Mouse (Mus musculus) ES-E14 (cell line): ENCODE measurements around the gene Sult6b2. TPM values are rescaled to one million over a fixed set of nuclear protein-coding genes. Genes with fewer than 3 reads are reported as not detected.

Experiments used
- DNase-seq: peaks from one replicate; pipeline ENCODE4 v3.0.0-alpha.2; 2013; ENCODE audit warnings: low read depth, low spot score
- H3K27ac ChIP-seq: 2 replicates; pipeline ENCODE4 v1.5.1; 2012; ENCODE audit warnings: low read depth, mild to moderate bottlenecking, low read length, moderate library complexity, mixed read lengths; ENCODE audit not compliant: poor library complexity, insufficient read depth, severe bottlenecking
- H3K36me3 ChIP-seq: 2 replicates; pipeline ENCODE4 v1.6.1; 2012; ENCODE audit warnings: mild to moderate bottlenecking, low read length, moderate library complexity, mixed read lengths; ENCODE audit not compliant: control insufficient read depth, poor library complexity, insufficient read depth, severe bottlenecking
- H3K4me1 ChIP-seq, 2 experiments: fragments of 150-350 bp in 1 of 2; sonication (generic) in 1 of 2; 2 replicates each; pipeline ENCODE4 v1.6.1; 2012; ENCODE audit warnings: low read length in 2 of 2, mild to moderate bottlenecking in 1 of 2, mixed read lengths in 1 of 2; ENCODE audit not compliant: control insufficient read depth in 2 of 2, insufficient read depth in 2 of 2, poor library complexity in 1 of 2
- H3K4me3 ChIP-seq, 2 experiments: fragments of 150-350 bp in 1 of 2; sonication (generic) in 1 of 2; 2 replicates each; pipeline ENCODE4 v1.5.1; 2012; ENCODE audit warnings: low read length in 2 of 2, low read depth in 1 of 2, mild to moderate bottlenecking in 1 of 2, mixed read lengths in 1 of 2; ENCODE audit not compliant: insufficient read depth in 1 of 2, poor library complexity in 1 of 2, severe bottlenecking in 1 of 2
- H3K9ac ChIP-seq: 2 replicates; pipeline ENCODE4 v1.6.1; 2012; ENCODE audit warnings: low read depth, mild to moderate bottlenecking, low read length, mixed read lengths; ENCODE audit not compliant: poor library complexity, insufficient read depth, severe bottlenecking
- H3K9me3 ChIP-seq: fragments of 150-350 bp; sonication (generic); 2 replicates; pipeline ENCODE4 v1.6.1; 2012; ENCODE audit warnings: low read depth, mild to moderate bottlenecking, low read length; ENCODE audit not compliant: control insufficient read depth, insufficient read depth
- CHD2 ChIP-seq: IDR thresholded peaks from 2 replicates; pipeline ENCODE4 v1.6.1; 2014; ENCODE audit warnings: mild to moderate bottlenecking, low read depth, low read length, inconsistent platforms
- HCFC1 ChIP-seq: IDR thresholded peaks from 2 replicates; pipeline ENCODE4 v1.6.1; 2012; ENCODE audit warnings: low read length, inconsistent platforms, borderline replicate concordance; ENCODE audit not compliant: insufficient read depth
- MAFK ChIP-seq: IDR thresholded peaks from 2 replicates; pipeline ENCODE4 v1.6.1; 2014; ENCODE audit warnings: mild to moderate bottlenecking, low read depth, low read length, inconsistent platforms; ENCODE audit not compliant: insufficient read depth
- ZC3H11A ChIP-seq: IDR thresholded peaks from 2 replicates; pipeline ENCODE4 v1.6.1; 2012; ENCODE audit warnings: low read depth, mild to moderate bottlenecking, inconsistent platforms, low read length, borderline replicate concordance
- ZNF384 ChIP-seq: IDR thresholded peaks from 2 replicates; pipeline ENCODE4 v1.6.1; 2012; ENCODE audit warnings: low read depth, low read length, inconsistent platforms
- in situ Hi-C, 2 experiments: fragments of 600-800 bp; cut with MboI; formaldehyde crosslinking; loops; one replicate each; pipeline ENCODE4 v1.15.1; 2025; ENCODE audit warnings: low sequenced_read_pairs in 2 of 2, inconsistent platforms in 1 of 2; ENCODE audit not compliant: unreplicated experiment in 2 of 2
- total RNA-seq: library from RNA; depleted of rRNA; stranded (reverse); fragments of 300-350 nt; gene quantifications from 2 replicates; pipeline ENCODE4 v1.2.3, GENCODE M21; 2012; rRNA removed

Sult6b2 gene
- total RNA-seq = 0.16 and 0.31 TPM in 2 replicates

DNA sequence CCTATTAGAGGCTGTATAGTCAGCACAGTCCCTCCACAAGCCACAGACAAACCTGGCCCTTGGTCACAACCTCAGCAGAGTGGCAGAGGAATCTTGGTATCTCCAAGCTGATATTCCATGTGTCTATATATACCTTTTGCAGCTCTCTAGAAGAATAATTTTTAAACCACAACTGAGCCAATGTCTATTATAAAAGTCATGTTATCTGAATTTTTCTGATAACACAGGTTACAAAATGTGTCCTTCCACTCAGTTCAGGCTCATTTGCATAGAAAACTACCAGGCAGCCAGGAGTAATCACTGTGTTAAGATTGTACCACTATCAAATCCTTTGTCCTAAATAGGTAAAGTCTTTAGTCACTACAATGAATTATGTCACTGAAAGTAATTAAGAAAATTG lies at the start of gene Sult6b2:
Gene Sult6b2, minus strand, starts transcription at position 101 of the 400 bp plus-strand sequence.
- H3K9ac ChIP-seq = no peak within 1 kb of the TSS
- H3K4me1 ChIP-seq = peaks cover 0 to 2% of the 10 kb centered on the region in 2 experiments; a peak in 1 of 4 replicates
- DNase-seq = no peak
- TF ChIP-seq MAFK (no peak), ZC3H11A (no peak), ZNF384 (no peak), HCFC1 (no peak), CHD2 (no peak)
- H3K27ac ChIP-seq = no peak within 1 kb of the TSS
- H3K36me3 ChIP-seq = no peaks in the 10 kb centered on the region
- in situ Hi-C loops = no loop called here
- H3K9me3 ChIP-seq = no peaks in the 10 kb centered on the region
- H3K4me3 ChIP-seq = no peak within 1 kb of the TSS

DNA sequence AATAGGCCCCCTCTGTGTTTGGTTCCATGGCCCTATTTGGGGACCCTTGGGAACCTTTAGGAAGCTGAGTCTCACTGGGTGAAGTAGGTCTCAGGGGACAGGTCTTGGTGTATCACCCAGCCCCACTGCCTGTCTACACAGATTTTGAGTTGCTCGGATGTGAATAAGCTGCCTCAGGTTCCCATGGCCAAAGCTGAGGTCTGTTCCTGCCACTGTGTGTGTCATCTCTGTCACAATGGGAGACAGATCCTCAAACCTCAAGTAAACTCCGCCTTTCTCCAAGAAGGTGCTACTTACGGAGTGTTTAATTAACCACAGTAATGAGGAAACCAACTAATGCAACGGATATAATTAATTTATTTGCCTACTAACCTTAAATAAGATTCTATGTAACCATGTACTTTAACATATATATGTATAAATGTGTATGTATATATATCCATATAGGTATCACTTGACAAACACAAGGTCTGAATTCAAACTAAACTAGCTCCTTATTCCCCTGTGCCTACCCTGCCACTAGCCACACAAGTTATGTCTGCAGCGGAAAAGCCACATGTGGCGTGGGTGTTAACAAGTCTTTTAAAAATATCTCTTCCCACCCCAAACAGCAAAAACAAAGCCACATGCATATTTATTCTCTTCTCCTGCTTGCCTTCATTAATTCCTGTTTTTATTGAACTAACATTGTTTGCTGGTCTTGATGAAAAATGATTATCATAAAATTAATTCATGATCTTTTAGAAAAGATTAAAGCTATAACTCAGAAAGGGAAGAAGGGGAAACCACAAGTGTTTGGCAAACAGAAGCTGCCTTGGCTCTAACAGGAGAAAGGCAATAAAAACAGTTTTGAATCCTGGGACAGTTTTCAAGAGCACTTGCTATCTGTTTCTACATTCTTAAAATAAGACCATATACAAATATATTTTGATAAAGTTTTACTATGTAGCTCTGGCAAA lies 48.4 kb upstream of the Sult6b2 start:
- TF ChIP-seq HCFC1 (no peak), ZNF384 (no peak), MAFK (no peak), CHD2 (no peak), ZC3H11A (no peak)
- DNase-seq = no peak
- H3K36me3 ChIP-seq = peaks cover 2% of the 10 kb centered on the region; the same call in 1 of the 2 replicates
- H3K27ac ChIP-seq = no peak overlapping the region
- no peaks in the 10 kb centered on the region for H3K9me3 ChIP-seq
- H3K9ac ChIP-seq = no peak overlapping the region
- in situ Hi-C loops = no loop called here
- no peak overlapping the region for H3K4me3 ChIP-seq
- peaks cover 2 to 4% of the 10 kb centered on the region in 2 experiments; a peak in 1 of 4 replicates for H3K4me1 ChIP-seq

DNA sequence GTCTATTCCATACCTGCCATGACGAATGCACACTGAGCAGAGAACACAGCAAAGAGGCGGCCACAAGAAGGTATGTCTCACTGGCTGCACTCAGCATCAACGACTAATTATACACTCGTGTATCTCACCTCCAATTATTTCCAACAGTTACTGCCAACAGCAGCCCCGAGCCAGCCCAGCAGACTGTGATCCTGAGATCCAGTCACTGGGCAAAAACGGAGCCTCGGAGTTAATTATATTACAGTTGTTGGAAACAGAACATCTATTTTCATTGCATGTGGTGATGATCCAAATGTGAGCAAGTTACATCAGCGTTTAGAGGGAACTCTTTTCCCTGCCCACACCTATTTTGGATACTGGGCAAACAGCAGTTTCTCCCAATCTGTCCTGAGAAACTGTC lies 46.1 kb upstream of the Sult6b2 start:
- H3K27ac ChIP-seq = no peak overlapping the region
- in situ Hi-C loops = no loop called here
- H3K9ac ChIP-seq = no peak overlapping the region
- no peak for DNase-seq
- peaks cover 2% of the 10 kb centered on the region; the same call in 1 of the 2 replicates for H3K36me3 ChIP-seq
- no peaks in the 10 kb centered on the region for H3K4me1 ChIP-seq
- no peaks in the 10 kb centered on the region for H3K9me3 ChIP-seq
- H3K4me3 ChIP-seq = no peak overlapping the region
- TF ChIP-seq ZC3H11A (no peak), CHD2 (no peak), ZNF384 (no peak), HCFC1 (no peak), MAFK (no peak)

DNA sequence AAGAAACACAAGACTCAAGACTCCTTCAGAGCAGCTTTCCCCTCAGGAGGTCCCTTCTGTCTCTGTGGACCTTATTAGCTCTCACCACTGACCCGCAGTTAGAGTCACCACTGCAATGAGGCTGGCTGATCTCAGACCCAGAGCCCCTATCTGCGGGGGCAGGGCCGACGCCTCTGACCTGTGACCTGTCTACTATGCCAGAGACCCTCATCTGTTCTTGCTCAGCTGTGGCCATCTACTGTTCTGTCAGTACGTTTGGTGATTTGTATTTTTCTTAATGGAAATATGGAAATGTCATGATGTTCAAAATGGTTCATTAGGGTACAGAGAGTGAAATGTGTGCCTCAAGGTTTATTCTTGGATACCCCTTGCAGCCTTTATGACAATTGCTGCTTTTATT lies 45.0 kb upstream of the Sult6b2 start:
- no peaks in the 10 kb centered on the region for H3K9me3 ChIP-seq
- no peak for TF ChIP-seq ZC3H11A
- TF ChIP-seq CHD2 = no peak
- TF ChIP-seq ZNF384 = no peak
- no peak for TF ChIP-seq MAFK
- TF ChIP-seq HCFC1 = no peak
- in situ Hi-C loops = no loop called here
- H3K4me3 ChIP-seq = no peak overlapping the region
- H3K36me3 ChIP-seq = peaks cover 2% of the 10 kb centered on the region; the same call in 1 of the 2 replicates
- DNase-seq = no peak
- no peaks in the 10 kb centered on the region for H3K4me1 ChIP-seq
- no peak overlapping the region for H3K27ac ChIP-seq
- H3K9ac ChIP-seq = no peak overlapping the region
